Mouse (Mus musculus): ENCODE measurements around the gene Hnrnpa2b1. TPM values are rescaled to one million over a fixed set of nuclear protein-coding genes. Genes with fewer than 3 reads are reported as not detected.

The Hnrnpa2b1 gene
- polyA plus RNA-seq, 1 experiment, result 275 TPM

- H3K4me3 ChIP-seq, result no peak overlapping the region
- no peaks in the 10 kb centered on the region for H3K79me2 ChIP-seq (ENCODE audit: control insufficient read depth, insufficient read depth)
- TF ChIP-seq POLR2A (IDR thresholded peaks at IDR 0.05; ENCODE audit: insufficient read length, low read depth), result no peak
- TF ChIP-seq SRF (IDR thresholded peaks at IDR 0.05; ENCODE audit: control insufficient read depth, insufficient read length, low read depth), result no peak
- TF ChIP-seq MAX (IDR thresholded peaks at IDR 0.05; ENCODE audit: low read depth), result no peak
- TF ChIP-seq E2F4 (IDR thresholded peaks at IDR 0.05; ENCODE audit: insufficient read depth), result no peak
- TF ChIP-seq MYOG (IDR thresholded peaks at IDR 0.05; ENCODE audit: control insufficient read depth in 1 of 3, insufficient read depth in 1 of 3, insufficient read length in 2 of 3, low read depth in 2 of 3), result no peak
- no peak for TF ChIP-seq MYOD1 (IDR thresholded peaks at IDR 0.05; ENCODE audit: control insufficient read depth in 1 of 3, insufficient read length in 2 of 3, low read depth in 2 of 3)
- no peak for TF ChIP-seq POLR2AphosphoS2 (IDR thresholded peaks at IDR 0.05; ENCODE audit: insufficient read length, low read depth)
- no peak for TF ChIP-seq USF1 (IDR thresholded peaks at IDR 0.05; ENCODE audit: low read depth)
- TF ChIP-seq REST (IDR thresholded peaks at IDR 0.05; ENCODE audit: insufficient read depth, insufficient read length), result no peak
- TF ChIP-seq TCF12 (IDR thresholded peaks at IDR 0.05; ENCODE audit: insufficient read depth, poor library complexity, severe bottlenecking), result no peak
- TF ChIP-seq TCF3 (IDR thresholded peaks at IDR 0.05; ENCODE audit: insufficient read length, low read depth), result no peak
- no peak for TF ChIP-seq CEBPB (IDR thresholded peaks at IDR 0.05; ENCODE audit: insufficient read depth, poor library complexity, severe bottlenecking)
- no peak overlapping the region for H3K4me2 ChIP-seq (ENCODE audit: low read depth)
- no peak overlapping the region for H3ac ChIP-seq (ENCODE audit: control insufficient read depth, insufficient read length)
- H3K36me3 ChIP-seq (ENCODE audit: control insufficient read depth, insufficient read depth), result no peaks in the 10 kb centered on the region
- H3K27me3 ChIP-seq (ENCODE audit: control insufficient read depth, insufficient read depth, insufficient read length), result no peaks in the 10 kb centered on the region
Measured at GRCm38 (mm10) chr6:51497321-51498111, 27.8 kb upstream of the Hnrnpa2b1 start.

DNA sequence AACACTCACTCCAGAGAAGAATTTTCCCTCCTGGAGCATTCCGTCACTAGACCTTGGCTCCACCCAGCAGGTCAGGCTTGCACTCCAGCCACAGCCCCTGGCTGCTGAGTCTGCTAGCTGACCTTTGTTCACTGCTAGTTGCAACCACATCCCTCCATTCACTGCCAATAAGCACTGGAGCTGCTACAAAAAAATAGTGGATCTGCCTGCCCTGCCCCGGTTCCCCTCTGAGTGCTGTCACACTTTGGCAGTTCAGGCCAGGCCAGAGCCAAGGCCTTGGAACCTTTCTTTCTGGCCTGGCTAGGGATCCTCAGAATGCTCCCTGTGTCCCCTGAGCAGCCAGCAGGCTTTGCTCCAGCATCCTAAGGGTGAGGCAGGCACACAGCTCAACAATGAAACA is 20.1 kb upstream of the Hnrnpa2b1 start:
- H3K79me2 ChIP-seq (ENCODE audit: control insufficient read depth, insufficient read depth), result no peaks in the 10 kb centered on the region
- H3K27me3 ChIP-seq (ENCODE audit: control insufficient read depth, insufficient read depth, insufficient read length), result no peaks in the 10 kb centered on the region
- no peak overlapping the region for H3K4me3 ChIP-seq
- no peaks in the 10 kb centered on the region for H3K36me3 ChIP-seq (ENCODE audit: control insufficient read depth, insufficient read depth)
- TF ChIP-seq MAX (IDR thresholded peaks at IDR 0.05; ENCODE audit: low read depth) (no peak), MYOD1 (IDR thresholded peaks at IDR 0.05; ENCODE audit: control insufficient read depth in 1 of 3, insufficient read length in 2 of 3, low read depth in 2 of 3) (no peak), POLR2A (IDR thresholded peaks at IDR 0.05; ENCODE audit: insufficient read length, low read depth) (no peak), CEBPB (IDR thresholded peaks at IDR 0.05; ENCODE audit: insufficient read depth, poor library complexity, severe bottlenecking) (no peak), TCF12 (IDR thresholded peaks at IDR 0.05; ENCODE audit: insufficient read depth, poor library complexity, severe bottlenecking) (no peak), TCF3 (IDR thresholded peaks at IDR 0.05; ENCODE audit: insufficient read length, low read depth) (no peak), MYOG (IDR thresholded peaks at IDR 0.05; ENCODE audit: control insufficient read depth in 1 of 3, insufficient read depth in 1 of 3, insufficient read length in 2 of 3, low read depth in 2 of 3) (no peak), USF1 (IDR thresholded peaks at IDR 0.05; ENCODE audit: low read depth) (no peak), REST (IDR thresholded peaks at IDR 0.05; ENCODE audit: insufficient read depth, insufficient read length) (no peak), E2F4 (IDR thresholded peaks at IDR 0.05; ENCODE audit: insufficient read depth) (no peak), SRF (IDR thresholded peaks at IDR 0.05; ENCODE audit: control insufficient read depth, insufficient read length, low read depth) (no peak), POLR2AphosphoS2 (IDR thresholded peaks at IDR 0.05; ENCODE audit: insufficient read length, low read depth) (no peak)
- no peak overlapping the region for H3ac ChIP-seq (ENCODE audit: control insufficient read depth, insufficient read length)
- no peak overlapping the region for H3K4me2 ChIP-seq (ENCODE audit: low read depth)

GRCm38 (mm10) chr6:51486731-51487130 is 17.0 kb upstream of the Hnrnpa2b1 start:
- Histone ChIP-seq H3K4me2 (ENCODE audit: low read depth) (no peak overlapping the region), H3K27me3 (ENCODE audit: control insufficient read depth, insufficient read depth, insufficient read length) (no peaks in the 10 kb centered on the region)
- TF ChIP-seq SRF (IDR thresholded peaks at IDR 0.05; ENCODE audit: control insufficient read depth, insufficient read length, low read depth) (no peak), POLR2A (IDR thresholded peaks at IDR 0.05; ENCODE audit: insufficient read length, low read depth) (no peak), USF1 (IDR thresholded peaks at IDR 0.05; ENCODE audit: low read depth) (no peak), CEBPB (IDR thresholded peaks at IDR 0.05; ENCODE audit: insufficient read depth, poor library complexity, severe bottlenecking) (no peak), MAX (IDR thresholded peaks at IDR 0.05; ENCODE audit: low read depth) (no peak), TCF12 (IDR thresholded peaks at IDR 0.05; ENCODE audit: insufficient read depth, poor library complexity, severe bottlenecking) (no peak), MYOD1 (IDR thresholded peaks at IDR 0.05; ENCODE audit: control insufficient read depth in 1 of 3, insufficient read length in 2 of 3, low read depth in 2 of 3) (no peak), REST (IDR thresholded peaks at IDR 0.05; ENCODE audit: insufficient read depth, insufficient read length) (no peak), TCF3 (IDR thresholded peaks at IDR 0.05; ENCODE audit: insufficient read length, low read depth) (no peak), POLR2AphosphoS2 (IDR thresholded peaks at IDR 0.05; ENCODE audit: insufficient read length, low read depth) (no peak)

DNA sequence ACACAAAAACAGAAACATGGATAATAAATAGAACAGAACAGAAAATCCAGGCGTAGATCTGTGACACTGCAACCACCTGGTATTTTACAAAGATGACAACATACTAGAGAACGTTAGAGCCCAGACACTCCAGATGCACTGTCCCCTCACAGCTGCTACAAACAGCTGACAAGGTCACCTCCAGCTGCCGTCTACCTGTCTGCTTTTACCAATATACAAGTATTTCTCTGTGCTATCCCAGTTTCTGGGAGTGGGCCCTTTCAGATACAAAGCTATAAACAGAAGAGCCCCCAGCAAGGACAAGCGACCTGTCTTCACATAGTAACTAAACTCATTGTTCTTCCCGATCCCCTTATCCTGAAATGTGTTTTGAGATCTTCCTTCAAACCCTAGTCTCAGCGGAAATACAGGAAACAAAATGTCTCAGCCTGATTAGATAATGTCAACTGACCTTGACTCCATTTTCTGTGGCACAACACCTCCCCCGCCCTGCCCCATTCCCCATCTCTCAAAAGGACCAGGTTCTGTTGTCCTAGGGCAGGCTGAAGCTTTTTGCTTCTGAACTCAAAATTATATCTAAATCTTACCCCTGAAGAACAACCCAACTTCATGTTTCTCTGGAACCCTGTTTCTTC is 16.5 kb upstream of the Hnrnpa2b1 start:
- H3K36me3 ChIP-seq (ENCODE audit: control insufficient read depth, insufficient read depth), result peaks cover 17% of the 10 kb centered on the region

More at GRCm38 (mm10) chr6:51486731-51487130, 17.0 kb upstream of the Hnrnpa2b1 start:
- Histone ChIP-seq H3K36me3 (ENCODE audit: control insufficient read depth, insufficient read depth) (peaks cover 12% of the 10 kb centered on the region), H3K79me2 (ENCODE audit: control insufficient read depth, insufficient read depth) (no peaks in the 10 kb centered on the region), H3ac (ENCODE audit: control insufficient read depth, insufficient read length) (no peak overlapping the region), H3K4me3 (no peak overlapping the region)

More for the DNA sequence above, 16.5 kb upstream of the Hnrnpa2b1 start:
- Histone ChIP-seq H3K79me2 (ENCODE audit: control insufficient read depth, insufficient read depth) (no peaks in the 10 kb centered on the region), H3ac (ENCODE audit: control insufficient read depth, insufficient read length) (no peak overlapping the region), H3K27me3 (ENCODE audit: control insufficient read depth, insufficient read depth, insufficient read length) (no peaks in the 10 kb centered on the region), H3K4me2 (ENCODE audit: low read depth) (no peak overlapping the region), H3K4me3 (no peak overlapping the region)
- TF ChIP-seq POLR2AphosphoS2 (IDR thresholded peaks at IDR 0.05; ENCODE audit: insufficient read length, low read depth) (no peak), E2F4 (IDR thresholded peaks at IDR 0.05; ENCODE audit: insufficient read depth) (no peak), TCF3 (IDR thresholded peaks at IDR 0.05; ENCODE audit: insufficient read length, low read depth) (no peak), TCF12 (IDR thresholded peaks at IDR 0.05; ENCODE audit: insufficient read depth, poor library complexity, severe bottlenecking) (no peak), USF1 (IDR thresholded peaks at IDR 0.05; ENCODE audit: low read depth) (no peak), MYOG (IDR thresholded peaks at IDR 0.05; ENCODE audit: control insufficient read depth in 1 of 3, insufficient read depth in 1 of 3, insufficient read length in 2 of 3, low read depth in 2 of 3) (no peak), CEBPB (IDR thresholded peaks at IDR 0.05; ENCODE audit: insufficient read depth, poor library complexity, severe bottlenecking) (no peak), MAX (IDR thresholded peaks at IDR 0.05; ENCODE audit: low read depth) (no peak), MYOD1 (IDR thresholded peaks at IDR 0.05; ENCODE audit: control insufficient read depth in 1 of 3, insufficient read length in 2 of 3, low read depth in 2 of 3) (no peak), REST (IDR thresholded peaks at IDR 0.05; ENCODE audit: insufficient read depth, insufficient read length) (no peak), POLR2A (IDR thresholded peaks at IDR 0.05; ENCODE audit: insufficient read length, low read depth) (no peak), SRF (IDR thresholded peaks at IDR 0.05; ENCODE audit: control insufficient read depth, insufficient read length, low read depth) (no peak)

Data from myocyte (in vitro differentiated cells).